Mouse (Mus musculus): ENCODE measurements at regions not wholly inside any gene's neighbourhood (a gene's known extent, or its start where the extent isn't known, plus 50 kb on each side); places are given as distances from the start of the nearest gene placed in this dataset.
"Not testable (repeated sequence)": the region's sequence is repeated elsewhere in the genome, so short reads cannot be mapped to it uniquely, and the experiment has no call there.

DNA sequence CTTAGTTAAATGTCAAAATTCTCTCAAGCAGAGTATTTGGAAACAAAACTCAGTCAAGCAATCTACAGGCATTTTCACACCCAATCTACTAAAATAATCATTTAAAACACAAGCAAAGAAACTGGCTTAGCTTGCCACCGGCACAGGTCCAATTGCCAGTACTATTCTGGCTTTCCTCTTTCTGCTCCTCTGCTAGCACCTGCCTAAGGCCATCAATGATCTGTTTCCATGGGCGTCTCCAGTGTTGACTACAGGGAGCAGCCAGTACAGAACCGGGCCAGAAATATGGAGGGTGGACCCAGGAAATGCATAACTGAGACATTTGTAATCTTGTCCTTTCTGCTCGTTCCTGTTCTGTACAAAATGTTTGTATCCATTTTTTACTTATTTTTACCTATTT lies 96.4 kb upstream of the C6 start:
- DNase-seq (ENCODE audit: low read depth, low spot score): peak; percentile 11

DNA sequence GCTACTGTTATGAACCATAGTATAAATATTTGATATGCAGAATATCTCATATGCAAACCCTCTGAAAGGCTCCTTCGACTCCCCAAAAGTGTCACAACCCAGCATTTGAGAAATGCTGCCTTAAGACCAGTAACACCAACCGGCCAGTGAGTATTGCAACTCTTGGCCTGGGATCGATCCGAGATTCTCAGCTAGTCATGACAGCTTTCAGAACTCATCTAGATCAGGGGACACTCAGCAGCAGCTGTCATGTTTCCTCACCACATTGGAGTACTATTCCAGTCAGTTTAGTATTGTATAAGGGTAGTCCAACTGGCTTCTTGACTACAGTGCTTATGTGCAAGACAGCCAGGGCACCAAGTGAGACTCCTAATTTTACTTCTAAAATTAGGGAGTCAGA lies 85.3 kb upstream of the C6 start:
- DNase-seq (ENCODE audit: low read depth, low spot score): no peak

DNA sequence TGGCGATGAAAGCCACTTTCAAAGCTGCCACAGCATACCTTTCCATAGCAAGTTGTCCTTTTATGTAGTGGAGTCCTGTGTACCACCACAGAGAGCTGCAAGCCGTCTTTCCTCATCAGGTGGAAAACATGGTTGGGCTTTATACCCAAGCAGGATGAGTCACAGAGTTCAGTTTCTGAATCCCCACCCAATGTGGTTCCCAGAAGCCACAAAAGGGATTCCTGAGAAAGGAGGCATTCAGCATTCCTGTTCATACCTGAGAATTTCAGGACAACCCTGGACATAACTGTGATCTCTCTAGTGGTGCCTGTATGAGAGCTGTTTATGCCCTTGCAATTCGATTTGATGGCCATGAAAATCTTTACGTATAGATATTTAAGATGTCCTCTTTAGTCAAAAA lies 84.1 kb upstream of the C6 start:
- DNase-seq (ENCODE audit: low read depth, low spot score): no peak

DNA sequence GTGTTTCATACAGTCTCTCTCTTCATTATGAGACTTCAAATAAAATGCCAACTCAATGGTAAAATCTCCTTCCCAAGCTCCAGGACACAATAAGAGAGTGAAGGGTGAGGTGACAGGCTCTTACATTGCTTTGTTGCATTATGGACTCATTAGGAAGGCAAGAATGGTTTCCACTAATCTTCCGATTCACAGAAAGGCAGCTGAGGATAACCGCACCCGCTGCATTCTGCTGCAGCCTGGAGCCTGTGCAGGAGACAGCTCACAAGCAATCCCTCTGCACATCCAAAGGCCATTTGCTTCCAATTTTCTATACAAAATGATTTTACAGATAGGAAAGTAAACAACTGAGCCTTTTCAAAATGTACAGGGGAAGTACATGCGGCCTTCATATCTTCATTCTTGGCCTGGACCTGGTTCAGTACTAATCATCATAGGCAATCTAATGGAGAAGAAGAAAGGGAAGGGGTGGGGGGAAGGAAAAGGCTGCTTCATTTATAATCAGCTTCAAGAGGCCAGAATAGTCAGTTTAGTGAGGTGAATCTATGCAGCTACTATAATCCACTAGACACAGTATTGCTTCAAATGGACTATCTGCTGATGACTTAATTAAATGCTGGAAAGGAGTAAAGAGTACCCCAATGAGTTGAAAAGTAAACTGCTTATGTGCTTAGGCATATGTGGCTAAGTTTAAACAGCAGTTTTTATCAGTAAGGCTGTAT lies 82.9 kb upstream of the C6 start:
- no peak for DNase-seq (ENCODE audit: low read depth, low spot score)

DNA sequence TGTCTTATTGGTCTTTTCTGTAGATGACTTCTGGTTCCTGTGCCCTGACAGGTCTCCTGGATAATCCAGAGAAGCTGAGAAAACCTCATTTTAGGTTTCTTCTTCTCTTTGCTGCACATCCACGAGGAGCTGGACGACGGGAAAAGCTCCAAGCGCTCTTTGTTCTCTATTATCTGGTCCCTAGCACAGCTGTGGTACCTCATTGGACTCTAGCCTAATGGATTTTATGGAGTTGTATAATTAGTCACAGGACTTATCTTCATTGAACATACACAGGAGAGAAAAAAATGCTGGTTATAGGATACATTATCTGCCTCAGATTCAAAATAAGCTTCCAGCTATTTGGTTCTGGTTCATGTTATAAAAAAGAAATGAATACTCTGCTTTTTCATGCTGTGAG lies 78.3 kb upstream of the C6 start:
- DNase-seq (ENCODE audit: low read depth, low spot score): peak; percentile 11

DNA sequence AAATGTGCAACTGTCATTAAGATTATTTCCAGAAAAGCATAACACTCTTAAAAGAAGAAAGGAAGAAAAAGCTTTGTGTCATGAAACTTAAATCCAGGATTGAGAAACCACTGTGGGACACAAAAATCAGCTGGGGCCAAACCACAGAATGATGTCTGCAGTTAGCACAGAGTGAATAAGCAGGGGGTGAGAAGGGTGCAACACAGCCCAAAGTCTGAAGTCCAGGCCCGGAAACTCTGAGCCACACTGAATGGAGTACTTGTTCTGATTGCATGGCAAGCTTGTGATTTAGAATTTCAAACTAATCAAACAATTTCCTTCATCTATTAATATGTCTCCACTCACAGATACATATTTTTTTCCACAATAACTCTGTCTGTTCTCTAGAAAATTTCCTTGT lies 73.3 kb upstream of the C6 start:
- DNase-seq (ENCODE audit: low read depth, low spot score): no peak

DNA sequence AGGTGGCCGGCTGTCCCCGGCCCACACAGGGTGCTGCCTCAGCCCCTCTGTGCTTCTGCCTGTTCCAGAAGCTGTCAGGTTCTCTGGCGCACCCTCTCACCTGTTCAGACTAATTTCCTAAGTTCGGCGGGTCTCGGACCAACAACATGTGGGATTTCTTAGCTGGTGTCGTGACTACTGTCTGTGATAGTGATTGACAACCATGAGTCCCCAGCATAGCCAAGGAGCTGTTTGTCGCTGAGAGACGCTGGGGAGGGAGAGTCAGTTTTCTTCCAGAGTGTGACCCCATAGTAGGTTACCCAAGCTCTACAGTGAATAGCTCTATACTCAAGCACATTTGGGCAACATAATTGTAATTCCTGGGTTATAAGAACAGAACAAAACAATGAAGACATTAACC lies 54.1 kb upstream of the C6 start:
- DNase-seq (ENCODE audit: low read depth, low spot score): not testable (repeated sequence)

All from brain, adult 2 months (tissue).